Mouse (Mus musculus) spleen, postnatal 14 days (tissue): Measurements from ENCODE around the gene AL732309.1.

ENCODE experiments used
- DNase-seq, 2 experiments: peaks; one replicate each; pipeline ENCODE4 v3.0.0; 2021 to 2022; ENCODE audit warnings: low spot score in 2 of 2

The AL732309.1 gene

DNA sequence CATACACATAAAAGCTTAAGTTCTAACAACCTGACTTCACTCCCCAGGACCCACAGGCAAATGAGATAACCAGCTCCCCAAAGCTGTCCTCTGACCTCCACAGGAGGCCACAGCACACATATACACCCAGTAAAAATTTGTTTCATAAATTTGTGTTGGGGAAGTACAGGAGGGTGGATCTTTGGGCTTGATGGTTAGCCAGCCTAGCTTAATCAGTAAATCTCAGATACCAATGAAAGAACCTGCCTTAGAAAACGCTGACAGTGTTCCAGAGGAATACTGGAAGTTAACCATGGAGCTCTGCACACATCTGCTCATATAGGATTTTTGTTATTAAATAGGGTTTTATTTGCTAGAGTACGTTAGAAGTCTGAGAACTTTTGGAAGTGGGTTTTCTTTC lies 29.0 kb downstream of the AL732309.1 start:
- no peak for DNase-seq

GRCm38 (mm10) chr2:25214444-25214843 lies 32.2 kb downstream of the AL732309.1 start, which contains the start of gene Stpg3:
Gene Stpg3, minus strand, starts transcription at chr2:25214637.
- DNase-seq = no peak

DNA sequence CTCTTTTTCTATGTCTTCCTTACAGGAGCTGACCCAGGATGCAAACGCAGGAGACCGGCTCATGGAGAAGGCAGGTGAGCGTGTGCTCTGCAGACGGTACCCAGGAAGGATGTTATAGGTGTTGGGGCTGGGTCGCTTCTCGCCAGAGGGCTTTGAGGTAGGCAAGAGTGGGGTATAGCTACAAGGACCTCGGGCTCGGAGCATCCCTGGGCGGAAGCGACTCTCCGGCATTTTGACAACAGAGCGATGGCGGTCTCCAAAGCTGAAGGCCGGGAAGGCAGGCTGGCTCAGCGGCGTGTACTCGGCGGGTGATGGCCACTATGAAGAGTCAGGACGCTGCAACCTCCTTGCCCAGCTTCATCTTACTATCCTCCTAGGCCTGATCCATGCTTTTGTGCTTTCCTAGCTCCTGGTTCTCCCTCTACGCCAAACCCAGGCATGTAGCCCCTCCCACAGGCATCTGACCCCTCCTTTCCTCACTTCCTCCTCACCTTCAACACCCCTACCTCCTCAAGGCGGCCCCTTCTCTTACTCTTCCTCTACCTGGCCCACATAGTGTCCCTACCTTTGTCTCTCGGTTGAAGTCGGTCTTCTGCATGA lies 33.3 kb downstream of the AL732309.1 start:
- no peak for DNase-seq

DNA sequence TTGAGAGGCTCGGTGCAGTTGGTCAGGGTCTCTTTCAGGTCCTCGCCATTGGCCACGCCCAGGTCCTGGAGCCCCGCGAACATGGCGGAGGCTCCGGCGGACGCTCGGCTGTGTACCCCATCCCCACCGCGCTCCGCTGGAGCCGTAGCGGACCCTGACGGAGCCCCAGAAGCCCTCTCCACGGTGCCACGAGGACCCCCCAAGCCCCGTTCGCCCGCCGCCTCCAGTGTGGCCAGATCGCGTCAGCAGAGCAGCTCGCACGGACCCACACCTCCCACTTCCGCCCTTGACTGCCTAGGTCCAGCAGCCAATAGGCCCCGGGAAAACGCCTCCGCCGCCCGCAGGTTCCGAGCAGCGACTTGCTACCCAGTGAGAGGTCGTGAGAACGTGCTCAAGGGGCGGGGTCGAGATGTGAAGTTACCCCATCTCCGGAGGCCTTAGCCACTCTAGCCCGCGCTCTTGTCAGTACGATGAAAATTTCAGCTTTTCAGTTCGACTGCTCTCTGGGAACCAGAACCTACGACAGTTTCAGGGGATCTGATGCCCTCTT lies 35.5 kb downstream of the AL732309.1 start, which contains the start of gene Nelfb:
Gene Nelfb, minus strand, starts transcription at position 369 of the 550 bp plus-strand sequence.
- peak; percentile 87 to 88 for DNase-seq

DNA sequence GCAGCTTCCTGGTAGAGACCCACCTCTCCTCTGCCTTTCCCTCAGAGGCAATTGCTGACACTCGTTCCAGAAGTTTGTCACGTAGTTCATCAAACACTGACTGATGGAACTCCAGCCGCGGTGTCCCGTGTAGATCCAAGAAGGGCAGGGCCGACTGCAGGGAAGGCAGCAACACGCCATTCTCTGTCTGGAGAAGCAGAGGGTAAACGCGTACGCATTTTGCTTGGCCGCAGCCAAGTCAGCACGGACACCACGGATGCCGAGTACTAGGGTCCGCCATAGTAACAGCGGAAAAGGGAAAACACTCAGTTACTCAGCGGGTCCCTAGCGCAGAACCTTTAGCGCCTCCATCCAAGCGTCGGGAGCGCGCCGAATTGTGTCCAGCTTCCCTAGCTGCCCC lies 36.0 kb downstream of the AL732309.1 start:
- no peak for DNase-seq

DNA sequence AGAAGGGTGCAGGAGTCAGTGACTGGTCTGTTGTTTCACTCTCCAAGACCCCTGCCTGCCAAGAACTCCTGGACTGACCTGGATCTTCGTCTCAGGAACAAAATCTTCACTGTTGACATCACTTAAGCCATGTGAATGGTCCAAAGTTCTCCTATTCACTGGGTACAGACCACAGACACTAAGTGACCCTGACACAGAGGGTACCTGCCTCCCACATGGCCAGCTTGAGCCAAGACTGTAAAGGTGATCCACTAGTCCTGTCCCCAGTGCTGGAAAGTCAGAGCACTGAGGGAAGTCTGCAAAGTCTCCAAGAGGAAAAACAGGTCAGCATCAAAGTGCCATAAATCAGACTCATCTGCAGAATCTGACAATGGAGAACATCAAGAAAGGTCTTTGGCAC lies 39.1 kb downstream of the AL732309.1 start:
- no peak for DNase-seq

- peak in 1 of 2 experiments; percentile 21 for DNase-seq
Observed at GRCm38 (mm10) chr2:25203631-25204214, 42.9 kb downstream of the AL732309.1 start.

- DNase-seq = no peak
Observed at GRCm38 (mm10) chr2:25200631-25201030, 46.0 kb downstream of the AL732309.1 start.

- DNase-seq = no peak
Observed at GRCm38 (mm10) chr2:25197946-25198345, 48.7 kb downstream of the AL732309.1 start.

DNA sequence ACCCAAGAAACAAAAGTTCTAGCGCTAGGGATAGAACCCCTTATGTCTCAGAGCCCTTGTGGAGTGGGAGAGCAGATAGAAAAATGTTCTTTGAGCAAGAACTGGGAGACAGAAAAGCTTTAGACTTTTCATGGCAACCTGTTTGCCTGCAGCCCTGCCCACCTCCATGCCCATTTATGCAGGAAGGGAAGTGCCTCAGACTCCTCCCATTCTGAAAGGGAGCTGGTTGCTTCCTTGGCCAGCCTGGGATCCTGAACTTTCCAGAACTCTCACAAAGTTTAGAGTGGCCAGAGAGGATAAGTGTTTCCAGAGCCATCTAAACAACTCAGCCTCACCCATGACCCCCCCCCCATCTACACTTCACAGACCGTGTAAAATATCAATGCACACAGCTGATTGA lies 49.5 kb downstream of the AL732309.1 start:
- no peak for DNase-seq

- DNase-seq = peak; percentile 59 to 76
Observed at GRCm38 (mm10) chr2:25196172-25196954, 50.3 kb downstream of the AL732309.1 start, which contains the start of gene Tor4a. Gene Tor4a, minus strand, starts transcription at chr2:25196886.

- DNase-seq = peak; percentile 62 to 76
Observed at GRCm38 (mm10) chr2:25195211-25196156, 51.2 kb downstream of the AL732309.1 start.
